Mouse (Mus musculus): ENCODE measurements around the gene Tnxb.

Gene Tnxb

DNA sequence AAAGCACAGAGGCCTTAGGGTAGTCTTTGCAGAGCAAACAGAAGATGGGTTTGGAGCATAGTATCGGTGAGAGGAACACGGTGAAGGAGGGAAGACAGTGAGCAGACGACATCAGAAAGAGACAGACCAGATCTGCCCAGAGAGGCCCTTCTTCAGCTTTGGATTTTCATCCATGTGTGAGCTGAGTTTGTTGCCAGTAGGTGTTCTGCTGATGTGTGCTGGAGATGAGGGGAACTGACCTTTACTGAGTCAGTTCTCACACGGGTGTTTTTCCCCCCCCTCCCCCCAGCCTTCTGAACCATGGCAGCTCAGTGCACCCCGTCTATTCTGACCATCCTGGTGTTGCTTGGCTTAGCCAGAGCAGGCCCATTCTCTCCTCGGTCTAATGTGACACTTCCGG, at the start of gene Tnxb:
Gene Tnxb, plus strand, starts transcription at position 301 of the 400 bp plus-strand sequence.
- no peak for DNase-seq (ENCODE audit: low read depth)

DNA sequence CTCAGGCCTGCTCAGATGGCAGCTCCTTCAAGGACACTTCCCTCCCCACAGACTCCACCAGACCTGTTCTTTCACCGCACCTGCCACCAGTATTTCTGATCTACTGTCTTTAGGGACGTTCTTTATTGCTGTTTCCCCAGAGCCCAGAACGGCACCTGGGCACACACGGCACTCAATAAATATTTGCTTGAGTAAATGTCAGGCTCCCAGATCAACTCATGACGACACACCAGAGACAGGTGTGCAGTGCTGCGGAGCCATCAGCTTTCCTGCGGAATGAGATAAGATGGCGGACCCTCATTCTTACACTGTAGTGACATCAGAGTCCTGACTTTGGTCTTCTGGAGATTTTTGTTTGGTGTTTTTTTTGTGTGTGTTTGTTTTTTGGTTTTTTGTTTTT, 49.3 kb upstream of the Tnxb start:
- no peak for DNase-seq (ENCODE audit: low read depth)

DNA sequence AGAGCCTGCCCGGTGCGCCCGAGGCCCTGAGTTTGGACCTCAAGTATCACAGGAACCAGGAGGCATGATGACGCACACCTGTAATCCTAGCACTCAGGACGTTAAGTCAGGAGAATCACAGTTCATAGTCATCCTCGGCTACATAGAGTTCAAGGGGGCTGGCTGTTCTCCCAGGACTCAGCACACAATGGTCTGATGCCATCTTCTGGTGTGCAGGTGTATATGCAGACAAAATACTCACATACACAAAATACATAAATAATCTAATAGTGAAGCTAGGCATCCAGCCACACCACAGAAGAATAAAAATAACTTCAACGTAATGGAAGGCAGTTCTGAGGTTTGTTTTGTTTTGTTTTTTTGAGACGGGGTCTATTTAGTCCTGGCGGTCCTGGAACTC, 47.2 kb upstream of the Tnxb start:
- DNase-seq (ENCODE audit: low read depth) = peak; percentile 24

DNA sequence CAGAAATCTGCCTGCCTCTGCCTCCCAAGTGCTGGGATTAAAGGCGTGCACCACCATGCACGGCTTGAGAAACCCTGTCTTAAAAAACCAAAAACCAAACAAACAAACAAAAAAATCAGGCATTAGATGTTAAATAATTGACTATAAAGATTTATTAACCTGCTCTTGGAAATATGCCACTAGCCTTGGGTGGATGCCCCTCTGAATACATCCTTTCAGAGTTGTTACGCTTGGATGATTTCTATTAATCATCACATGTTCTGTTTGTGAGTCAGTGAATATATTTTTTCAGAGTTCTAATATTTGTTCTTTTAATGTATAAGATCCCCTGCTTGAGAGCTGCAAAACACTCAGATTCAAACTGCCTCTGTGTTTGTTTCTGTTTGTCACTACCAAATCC, 45.4 kb upstream of the Tnxb start:
- DNase-seq (ENCODE audit: low read depth) = no peak

DNA sequence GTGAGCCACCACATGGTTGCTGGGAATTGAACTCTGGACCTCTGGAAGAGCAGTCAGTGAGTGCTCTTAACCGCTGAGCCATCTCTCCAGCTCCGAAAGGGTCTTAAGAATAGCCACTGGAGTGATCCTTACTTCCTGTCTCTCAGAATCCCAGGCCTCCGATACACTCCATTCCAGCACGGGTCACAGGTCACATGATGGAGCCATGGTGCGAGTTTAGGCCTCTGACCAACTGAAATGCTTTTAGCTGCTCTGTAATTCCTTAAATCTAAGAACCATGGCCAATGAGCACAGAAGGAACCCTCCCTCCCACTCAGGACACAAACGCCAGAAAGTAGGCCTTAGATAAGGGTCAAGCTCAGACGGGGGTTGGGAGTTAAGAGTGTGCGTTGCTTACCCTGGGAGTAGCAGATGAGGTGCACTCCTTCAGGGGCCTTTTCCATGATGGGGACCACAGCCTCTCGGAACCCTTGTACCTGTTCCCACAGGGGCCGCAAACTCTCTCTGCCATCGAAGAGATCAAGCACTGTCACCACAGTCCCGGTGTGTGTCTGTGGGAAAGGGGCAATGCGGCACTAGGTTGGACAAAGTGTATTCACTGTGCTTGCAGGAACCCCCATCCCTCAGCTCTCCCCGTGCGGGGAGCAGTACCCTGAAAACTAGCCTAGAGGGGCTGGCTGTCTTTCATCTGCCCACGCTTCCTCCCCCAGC, 44.1 kb upstream of the Tnxb start:
- DNase-seq (ENCODE audit: low read depth) = no peak

DNA sequence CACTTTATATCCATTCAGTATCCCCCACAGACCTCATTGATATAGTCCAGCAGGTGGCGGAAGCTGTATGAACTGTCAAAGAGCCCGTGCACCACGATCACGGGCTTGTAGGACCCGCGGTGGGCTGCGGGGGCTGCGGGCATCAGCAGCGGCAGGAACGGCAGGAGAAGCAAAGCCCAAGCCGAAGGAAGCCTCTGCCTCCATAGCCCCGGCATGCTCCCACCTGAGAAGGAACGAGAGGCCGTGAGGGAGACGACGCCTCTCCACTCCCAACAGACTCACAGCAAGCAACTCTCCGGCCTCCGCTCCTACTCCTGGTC, 43.6 kb upstream of the Tnxb start:
- peak; percentile 78 for DNase-seq (ENCODE audit: low read depth)

DNA sequence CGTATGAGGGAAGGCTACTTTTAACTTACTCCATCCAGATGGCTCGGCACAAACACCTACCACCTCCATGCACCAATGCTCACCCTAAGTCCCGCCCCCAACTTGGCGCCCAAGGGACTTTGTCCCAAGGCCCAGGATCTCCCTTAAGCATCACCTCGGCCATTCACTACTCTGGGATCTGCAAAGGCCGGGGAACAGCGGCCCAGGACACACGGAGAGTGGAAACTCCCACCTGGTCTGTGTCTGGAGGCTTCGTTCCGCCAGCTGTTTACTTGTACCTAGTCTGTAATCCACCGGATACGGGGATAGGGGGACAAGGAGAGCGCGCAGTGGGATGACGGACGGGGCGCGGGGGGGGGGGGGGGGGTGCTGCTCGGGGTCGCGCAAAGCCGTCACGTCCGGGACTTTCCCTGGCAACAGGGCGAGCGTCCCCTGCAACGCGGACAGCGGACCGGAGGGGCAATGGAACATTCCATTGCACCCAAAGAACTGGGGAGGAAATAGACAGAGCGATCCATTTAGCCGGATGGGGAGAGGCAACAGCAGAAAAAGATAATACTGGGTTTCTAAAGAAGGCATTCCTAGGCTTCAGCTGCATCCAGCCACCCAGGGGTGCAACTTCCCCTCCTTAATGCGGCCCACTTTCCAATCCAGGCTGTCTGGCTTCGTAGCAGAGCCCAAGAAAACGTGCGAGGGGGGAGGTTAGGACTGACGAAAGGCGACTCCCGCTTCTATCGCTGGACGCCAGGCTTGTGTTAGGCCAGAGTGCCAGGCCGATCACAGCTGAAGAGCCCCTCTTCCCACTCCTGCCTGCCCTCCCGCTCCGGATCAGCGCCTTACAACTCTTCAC, 43.0 kb upstream of the Tnxb start:
- peak; percentile 96 for DNase-seq (ENCODE audit: low read depth)

DNA sequence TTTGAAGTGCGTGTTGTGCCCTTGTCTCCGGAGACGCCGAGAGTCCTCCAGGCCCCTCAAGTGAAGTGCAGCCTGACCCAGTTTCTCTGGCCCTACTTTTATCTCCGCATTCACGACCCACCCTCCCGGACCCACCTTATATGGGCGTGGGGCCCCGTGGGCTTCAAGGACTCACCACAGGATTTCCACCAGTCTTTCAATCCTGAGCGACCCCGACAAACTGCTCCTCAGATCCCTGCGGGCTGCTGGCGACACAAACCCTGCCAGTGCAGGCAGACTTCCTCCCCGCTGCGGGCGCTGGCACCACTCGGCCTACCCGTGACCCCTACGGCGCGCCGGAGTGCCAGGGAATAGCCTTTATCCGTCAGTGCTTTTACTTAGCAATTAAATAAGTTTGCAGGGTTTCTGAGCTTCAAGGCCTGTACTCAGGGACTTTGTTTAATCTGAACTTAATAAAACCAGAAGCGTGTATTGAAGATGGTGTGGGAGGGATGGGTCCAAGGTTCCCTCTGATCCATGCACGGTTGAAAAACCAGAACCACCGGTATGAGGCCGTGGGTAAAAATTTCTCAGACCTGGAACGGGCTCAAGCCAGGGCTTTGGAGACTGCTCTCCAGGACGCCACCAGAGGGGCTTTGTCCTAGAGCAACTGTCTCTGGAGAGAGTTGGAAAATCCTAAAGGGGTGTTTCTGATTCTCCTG, 42.2 kb upstream of the Tnxb start, which contains the start of gene Ppt2:
Gene Ppt2, minus strand, starts transcription at position 568 of the 701 bp plus-strand sequence.
- DNase-seq (ENCODE audit: low read depth) = no peak

DNA sequence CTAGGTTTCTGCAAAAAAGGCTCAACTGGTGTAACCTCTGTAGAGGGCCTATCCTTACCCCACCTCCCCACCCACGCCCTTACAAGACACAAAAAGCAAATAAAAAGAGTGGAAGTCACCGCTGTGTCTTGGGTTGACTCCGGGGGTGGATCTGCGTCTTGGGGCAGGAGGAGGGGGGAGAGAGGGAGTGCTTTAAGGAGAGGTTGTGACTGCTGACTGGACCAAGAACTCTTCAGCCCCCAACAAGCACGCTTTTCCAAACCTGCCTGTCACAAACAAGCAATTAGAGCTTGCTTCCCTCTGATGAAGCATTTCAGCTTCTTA, 41.7 kb upstream of the Tnxb start:
- peak; percentile 51 for DNase-seq (ENCODE audit: low read depth)

DNA sequence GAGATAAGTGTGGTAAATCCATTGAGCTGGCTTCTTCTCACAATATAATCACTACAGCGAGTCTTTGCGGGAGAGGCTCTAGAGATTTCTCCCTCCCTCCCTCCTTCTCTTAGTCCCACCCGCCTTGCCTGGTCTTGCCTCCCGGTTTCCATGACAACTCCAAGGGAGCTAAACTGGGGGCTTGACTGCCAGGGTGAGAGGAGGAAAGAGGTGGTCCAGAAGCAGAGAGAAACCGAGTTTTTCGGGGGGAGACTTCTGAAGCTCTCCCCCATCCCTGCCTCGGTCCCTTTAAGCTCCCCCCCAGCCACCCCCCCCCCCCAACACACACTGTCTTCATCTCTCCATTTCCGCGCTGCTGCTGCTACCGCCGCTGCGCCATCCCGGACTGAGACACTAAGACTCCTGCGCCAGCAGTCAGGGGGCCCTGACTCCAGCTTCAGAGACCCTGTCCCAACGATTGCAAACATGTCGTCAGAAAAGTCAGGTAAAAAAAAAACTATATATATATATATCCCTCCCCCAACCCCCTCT, 41.0 kb upstream of the Tnxb start, which contains the start of gene Prrt1:
Gene Prrt1, plus strand, starts transcription at position 313 of the 531 bp plus-strand sequence.
- no peak for DNase-seq (ENCODE audit: low read depth)

DNA sequence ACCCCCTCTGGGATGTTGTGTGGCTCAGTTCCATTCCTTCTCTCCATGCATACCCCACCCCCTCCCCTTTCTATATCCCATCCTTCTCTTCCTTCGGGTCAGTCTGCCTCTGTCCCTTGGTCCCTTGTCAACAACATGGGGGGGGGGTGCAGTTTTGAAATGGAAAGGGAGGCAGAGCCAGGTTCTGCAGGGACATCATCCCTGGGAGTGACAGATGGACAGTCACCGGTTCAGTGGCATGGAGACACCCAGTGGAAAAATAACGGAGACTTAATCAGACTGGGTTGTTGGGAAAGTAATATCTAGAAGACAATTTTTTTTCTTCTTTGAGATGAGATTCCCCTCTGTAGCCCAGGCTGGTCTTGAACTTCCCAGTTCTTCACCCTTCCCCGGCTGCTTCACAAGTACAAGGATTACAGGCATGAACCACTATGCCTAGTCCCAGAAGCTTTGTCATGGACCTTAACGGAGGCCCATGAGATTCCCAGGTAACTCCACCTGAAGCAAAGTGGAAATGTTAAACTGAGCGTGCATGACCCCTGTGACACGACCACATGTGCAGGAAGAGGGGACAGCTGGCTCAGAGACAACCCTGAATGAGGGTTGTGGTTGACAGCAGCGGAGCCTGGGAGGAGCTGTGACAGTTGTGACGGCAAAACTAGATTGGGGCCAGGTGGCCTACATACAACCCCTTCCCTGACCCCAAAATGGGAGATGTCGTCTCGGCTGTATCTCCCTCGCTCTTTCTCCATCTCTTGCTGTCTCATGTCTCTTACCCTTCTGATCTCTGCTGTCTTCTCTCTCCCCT, 40.3 kb upstream of the Tnxb start:
- peak; percentile 21 for DNase-seq (ENCODE audit: low read depth)

DNA sequence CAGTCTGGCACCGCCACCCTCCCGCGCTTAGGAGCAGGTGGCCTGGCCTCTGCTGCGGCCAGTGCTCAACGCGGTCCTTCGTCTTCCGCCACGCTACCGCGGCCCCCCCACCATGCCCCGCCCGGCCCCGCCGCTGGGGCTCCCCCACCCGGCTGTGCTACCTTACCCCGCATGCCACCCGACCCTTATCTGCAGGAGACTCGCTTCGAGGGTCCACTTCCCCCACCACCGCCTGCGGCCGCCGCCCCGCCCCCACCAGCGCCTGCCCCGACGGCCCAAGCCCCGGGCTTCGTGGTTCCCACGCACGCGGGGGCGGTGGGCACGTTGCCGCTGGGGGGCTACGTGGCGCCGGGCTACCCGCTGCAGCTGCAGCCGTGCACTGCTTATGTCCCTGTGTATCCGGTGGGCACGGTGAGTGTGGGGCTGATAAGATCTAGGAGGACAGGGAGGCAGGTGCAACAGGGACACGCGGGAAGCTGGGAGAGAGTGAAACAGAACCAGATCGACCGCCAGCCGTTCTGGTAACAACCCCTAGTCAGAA, 39.5 kb upstream of the Tnxb start:
- no peak for DNase-seq (ENCODE audit: low read depth)

DNA sequence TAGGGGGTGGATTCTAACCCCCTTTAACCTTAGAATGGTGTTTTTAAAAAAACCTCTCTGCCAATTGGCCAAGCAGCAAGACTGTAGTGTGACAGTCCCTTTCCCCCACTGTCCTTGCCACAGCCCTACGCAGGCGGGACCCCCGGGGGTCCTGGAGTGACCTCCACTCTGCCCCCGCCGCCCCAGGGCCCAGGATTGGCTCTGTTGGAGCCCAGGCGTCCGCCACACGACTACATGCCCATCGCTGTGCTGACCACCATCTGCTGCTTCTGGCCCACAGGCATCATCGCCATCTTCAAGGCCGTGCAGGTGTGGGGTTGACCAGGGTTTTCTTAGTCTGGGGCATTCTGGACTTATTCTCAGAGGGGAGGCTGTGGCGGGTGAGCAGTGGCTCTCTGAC, 38.7 kb upstream of the Tnxb start:
- no peak for DNase-seq (ENCODE audit: low read depth)

DNA sequence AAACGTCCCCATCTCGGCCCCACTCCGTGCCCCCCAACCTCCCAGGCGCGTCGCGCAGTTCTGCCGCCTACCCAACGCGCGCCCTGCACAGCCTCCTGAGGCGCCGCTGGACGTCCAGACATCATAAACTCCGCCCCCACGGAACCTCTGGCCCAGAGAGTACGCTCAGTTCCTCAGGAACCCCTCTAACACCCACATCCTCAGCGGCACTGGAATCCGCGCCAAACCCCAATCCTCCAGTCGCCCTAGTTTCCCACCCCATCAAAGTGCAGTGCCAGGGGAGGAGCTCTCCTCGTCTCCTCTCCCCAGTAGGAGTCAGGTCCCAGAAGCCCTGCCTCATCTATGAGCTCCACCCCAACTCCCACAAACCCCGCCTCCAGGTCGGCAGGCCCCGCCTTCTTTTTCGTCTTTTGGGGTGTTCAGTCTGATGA, 38.1 kb upstream of the Tnxb start:
- peak; percentile 30 for DNase-seq (ENCODE audit: low read depth)

DNA sequence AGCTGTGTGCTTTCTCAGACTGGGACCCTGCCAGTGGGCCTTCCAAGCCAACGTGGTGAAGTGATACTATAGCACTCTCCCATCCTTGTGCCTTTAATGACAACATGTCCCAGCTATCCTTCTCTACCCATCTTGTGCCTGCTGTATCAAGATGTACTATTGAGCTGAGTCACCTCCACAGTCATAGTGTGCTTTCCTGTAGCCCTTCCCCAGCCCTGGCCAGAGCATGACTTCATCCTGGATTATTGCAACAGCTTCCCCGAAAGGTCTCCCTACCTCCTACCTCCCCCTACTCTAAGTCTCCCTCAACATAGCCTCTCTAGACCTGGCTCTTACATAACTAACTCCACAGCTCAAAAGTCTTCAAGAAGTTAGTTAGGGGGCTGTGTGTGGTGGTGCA, 34.7 kb upstream of the Tnxb start:
- peak; percentile 84 for DNase-seq (ENCODE audit: low read depth)

DNA sequence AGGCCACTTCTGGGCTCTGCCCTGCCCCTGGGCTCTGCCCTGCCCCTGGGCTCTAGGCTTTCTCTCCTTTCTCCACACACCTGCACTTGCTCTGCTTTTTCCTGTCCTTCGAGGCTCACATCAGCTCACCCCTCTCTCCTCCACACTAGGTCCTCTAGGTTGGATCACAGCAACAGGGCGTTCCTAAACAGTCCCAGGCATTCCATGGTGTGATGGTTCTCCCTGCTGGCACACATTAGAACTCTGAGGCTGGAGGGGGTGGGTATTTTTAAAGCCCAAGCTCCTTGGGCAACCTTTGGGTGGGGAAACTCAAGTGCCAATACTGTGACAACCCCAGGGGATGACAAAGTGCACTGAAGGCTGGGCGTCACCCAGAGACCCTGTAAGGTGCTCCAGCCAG, 32.9 kb upstream of the Tnxb start:
- no peak for DNase-seq (ENCODE audit: low read depth)

DNA sequence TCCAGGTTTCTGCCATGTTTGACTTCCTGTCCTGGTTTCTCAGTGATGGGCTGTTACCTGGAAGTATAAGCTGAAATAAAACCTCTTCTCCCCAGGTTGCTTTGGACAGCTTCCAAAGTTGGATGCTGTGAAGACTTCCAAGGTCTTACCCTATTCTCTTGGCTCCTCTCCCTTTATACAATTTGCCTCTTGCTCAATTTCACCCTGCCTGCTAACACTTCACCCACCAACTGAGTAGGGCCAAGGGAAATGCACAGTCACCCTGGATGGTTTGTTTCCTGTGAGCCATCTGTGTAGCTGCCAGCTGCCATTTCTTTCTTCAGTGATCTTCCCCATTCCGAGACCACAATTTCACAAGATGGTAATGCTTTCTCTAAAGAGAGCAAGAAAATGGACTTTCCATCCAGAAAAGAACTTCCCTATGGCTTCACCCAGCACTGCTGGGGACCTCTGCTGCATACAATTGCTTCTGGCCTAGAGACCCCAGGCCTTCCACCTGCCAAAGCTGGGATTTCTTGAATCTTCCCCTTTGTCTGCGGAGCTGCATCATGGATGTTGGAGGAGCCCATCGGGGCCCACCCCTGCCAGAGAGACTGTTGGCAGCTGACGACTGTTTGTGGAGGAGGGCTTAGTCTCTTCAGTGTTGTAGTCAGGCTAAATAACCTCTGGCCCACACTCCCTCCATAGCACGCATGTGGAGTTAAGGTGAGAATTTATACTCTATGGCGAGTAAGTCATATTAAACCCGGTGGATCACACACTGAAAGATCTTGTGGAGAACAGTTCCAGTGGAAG, 30.7 kb upstream of the Tnxb start:
- peak; percentile 90 for DNase-seq (ENCODE audit: low read depth)

DNA sequence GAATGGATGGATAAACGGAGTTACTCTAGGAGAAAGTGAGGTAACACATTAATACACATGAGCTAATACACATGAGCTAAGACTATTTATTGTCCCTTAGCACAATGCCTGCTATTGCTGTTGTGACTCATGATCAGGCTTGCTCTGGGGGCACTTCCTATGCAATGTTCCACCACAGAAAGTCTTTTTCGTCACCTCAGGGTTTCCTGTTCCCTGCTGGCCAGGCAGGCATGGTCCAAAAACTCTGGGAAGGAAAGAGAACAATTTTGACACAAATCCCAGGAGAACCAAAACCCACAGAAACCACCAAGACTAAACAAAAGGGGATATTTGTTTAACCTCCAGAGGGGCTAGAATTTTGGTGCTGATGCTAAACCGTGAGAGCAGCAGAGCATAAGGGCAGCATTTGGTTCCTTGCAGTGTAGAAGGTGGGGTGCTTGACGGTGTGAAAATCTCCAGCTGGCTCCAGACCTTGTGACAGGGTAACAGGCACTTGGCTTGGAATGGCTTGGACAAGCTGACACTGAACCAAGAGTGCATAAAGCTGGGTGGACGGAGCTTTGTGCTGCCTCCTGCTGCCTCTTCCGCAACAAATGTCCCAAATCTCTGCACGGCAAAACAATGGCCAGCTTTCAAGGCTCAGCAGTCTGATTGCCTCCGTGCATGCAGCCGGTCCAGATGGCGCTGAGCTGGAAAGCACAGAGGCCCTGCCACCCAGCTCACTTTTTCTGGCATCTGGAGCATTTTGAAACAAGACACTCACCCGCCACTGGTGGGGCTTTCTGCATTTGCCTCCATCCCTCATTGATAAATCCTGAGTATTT, 29.3 kb upstream of the Tnxb start:
- peak; percentile 79 for DNase-seq (ENCODE audit: low read depth)

DNA sequence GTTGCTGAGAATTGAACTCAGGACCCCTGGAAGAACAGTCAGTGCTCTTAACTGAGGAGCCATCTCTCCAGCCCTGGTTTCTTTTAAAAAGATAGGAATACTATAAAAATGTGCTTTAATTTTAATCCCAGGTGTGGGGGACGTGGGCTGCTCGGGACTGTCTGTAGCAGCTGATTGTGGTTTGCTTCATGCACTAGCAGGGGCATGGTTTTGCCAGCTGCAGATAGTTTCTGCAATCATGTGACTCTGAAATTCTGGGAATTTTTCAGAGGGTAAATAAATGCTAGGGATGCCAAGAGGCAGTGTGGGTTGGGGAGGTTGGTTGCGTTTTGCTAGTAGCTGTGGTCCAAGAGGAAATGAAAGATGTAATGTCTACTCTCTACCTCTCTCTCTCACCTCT, 28.4 kb upstream of the Tnxb start:
- no peak for DNase-seq (ENCODE audit: low read depth)

DNA sequence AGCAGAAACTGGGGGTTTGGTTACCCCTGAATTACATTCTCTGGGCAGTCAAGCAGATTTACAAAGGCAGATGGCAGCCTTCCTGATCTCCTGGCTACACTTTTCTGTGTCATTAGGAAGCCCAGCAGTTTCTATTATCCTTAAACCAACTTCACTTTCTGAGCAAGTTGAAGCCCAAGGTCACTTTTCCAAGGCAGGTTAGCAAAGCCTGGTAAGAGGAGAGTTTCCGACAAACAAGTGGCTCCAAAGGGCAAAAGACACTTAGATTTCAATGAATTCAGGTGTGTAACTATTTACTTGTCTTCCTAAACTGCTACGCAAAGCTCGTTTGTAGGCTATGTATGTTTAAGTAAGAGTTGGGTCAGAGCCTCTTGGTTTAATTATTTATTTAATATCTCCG, 27.0 kb upstream of the Tnxb start:
- no peak for DNase-seq (ENCODE audit: low read depth)

All from 416B (cell line).